Mouse (Mus musculus): ENCODE measurements at regions not wholly inside any gene's neighbourhood (a gene's known extent, or its start where the extent isn't known, plus 50 kb on each side); places are given as distances from the start of the nearest gene placed in this dataset.
A peak's percentile ranks its signal among the peaks of the same experiment; 100 is the strongest.

GRCm38 (mm10) chr15:88214286-88214685 lies 385.8 kb upstream of the Zdhhc25 start:
- DNase-seq, result no peak

GRCm38 (mm10) chr15:88229456-88229855 lies 370.6 kb upstream of the Zdhhc25 start:
- DNase-seq, result no peak

DNA sequence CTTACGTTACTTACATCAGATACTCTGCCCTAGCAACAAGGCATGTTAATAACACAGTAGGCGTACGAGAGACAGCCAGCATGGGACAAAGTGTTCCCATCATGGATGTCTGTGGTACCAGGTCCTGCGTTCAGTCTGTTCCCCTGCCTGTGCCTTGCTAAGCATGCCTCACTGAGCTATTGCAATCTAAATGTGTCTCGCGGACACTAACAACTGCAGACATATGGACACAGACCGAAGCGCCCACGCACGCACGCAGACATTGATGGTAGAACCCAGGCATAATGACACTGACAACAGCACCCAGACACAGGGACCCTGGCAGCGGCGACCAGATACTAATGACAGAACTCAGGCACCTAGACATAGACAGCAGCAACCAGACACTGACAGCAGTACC lies 355.5 kb upstream of the Zdhhc25 start:
- DNase-seq, result peak; percentile 9

DNA sequence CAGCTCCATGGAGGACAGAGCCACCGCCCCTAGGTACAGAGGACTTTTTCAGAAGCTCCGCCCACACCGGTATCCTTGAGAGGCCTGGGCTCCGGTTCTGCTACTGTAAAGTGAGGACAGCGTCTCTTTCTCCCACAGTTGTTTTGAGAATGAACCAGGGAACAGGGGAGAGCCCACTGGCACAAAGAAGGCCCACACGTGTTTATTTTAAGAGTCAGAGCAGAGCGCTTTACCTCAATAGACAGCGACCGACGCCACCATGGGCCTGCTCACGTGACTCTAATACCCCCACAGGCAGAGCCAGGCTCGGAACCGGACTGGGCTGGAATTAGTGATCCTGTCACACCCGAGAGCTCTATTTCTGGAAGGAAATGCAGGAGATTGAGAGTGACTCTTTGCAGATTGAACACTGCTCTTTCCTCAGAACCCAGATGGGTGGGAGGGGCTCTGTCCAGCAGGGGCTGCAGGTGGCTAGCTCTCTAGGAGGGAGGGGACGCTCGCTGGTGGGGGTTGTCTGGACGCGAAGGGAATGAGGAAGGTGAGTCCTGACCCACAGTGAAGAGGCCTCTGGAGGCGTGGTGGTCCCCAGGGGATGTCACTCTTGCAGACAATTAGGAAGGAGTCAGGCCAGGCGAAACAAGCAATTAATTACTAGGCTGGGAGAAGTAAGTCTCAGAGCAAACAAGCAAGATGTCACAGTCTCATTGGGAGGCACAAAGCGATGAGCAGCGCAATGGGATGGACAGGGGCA lies 354.4 kb upstream of the Zdhhc25 start:
- peak; percentile 15 for DNase-seq

DNA sequence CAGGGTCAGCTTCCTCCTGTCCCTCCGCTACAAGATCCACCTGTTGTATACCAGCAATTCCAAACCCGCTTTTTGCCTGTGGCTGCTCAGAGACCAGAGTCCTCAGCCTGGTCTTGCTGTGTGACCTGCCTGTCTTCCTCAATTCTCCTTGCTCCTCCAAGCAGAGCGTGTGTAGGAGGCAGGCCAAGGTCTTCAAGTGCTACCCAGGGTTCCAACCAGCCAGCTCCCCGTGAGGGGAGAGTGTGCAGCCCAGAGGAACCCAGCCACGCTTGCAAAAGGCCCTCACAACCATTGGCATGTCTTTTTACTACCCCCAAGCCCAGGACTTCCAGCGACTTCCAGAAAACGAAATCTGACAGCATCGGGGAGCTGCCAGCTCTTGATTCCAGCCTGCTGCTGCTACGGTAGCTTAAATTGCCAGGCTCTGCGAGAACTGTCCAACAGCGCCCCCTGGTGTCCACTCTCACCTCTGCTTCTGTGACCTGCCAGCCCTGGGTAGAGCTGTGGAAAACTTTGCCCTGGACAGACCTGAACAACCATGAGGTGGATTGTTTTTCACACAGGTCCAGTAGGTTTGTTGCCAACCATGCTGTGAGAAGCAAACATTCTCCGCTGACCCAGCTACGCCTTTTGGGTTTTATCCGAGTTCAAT lies 352.0 kb upstream of the Zdhhc25 start:
- DNase-seq, result peak; percentile 95

- no peak for DNase-seq
Observed at GRCm38 (mm10) chr15:88288051-88288450, 312.1 kb upstream of the Zdhhc25 start.

DNA sequence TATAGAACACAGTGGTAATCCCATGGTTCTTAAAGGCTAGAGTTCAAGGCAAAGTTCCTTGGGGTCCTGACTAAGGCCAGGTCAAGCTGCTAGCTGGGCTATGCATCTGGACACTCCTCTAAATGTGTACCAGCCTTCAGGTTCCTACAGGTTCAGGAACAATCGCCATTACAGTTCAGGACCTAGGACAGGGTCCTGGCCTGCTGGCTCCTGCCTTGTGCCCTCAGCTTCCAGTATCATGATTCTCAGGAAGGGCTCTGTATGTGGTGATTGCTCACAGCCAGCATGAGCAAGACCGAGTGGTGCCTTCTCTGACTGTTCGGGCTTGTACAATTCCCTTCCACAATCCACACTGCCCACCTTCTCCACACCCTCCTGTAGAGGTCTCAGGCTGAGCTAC lies 311.4 kb upstream of the Zdhhc25 start:
- DNase-seq, result no peak

DNA sequence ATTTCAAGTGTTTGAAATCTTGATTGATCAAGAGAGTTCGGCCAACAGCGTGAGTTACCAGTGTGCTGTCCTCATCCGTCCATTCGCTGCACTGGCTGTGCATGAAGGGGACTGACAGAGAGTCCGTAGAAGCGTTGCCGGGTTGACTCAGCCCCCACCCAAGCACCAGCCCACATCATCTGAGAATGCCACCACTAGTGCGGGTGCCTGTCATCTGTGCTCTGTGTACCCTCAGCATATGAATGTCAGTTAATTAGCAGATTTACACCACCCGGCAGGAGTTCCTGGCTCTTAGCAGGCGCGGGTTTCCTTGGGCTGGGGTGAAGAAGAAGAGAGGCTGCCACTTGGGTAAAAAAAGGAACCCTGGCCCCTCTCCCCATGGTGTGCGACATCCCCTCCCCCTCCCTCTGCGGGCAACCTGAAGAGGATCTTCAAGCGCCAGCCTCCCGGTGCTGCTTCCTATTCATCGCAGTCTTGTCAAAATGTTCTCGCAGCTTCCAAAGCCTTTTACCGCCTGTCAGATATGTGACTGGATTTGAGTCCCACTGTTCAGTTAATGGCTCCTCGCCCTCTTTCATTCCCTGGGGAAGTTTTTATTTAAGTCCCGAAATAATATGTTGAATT lies 309.2 kb upstream of the Zdhhc25 start:
- no peak for DNase-seq

DNA sequence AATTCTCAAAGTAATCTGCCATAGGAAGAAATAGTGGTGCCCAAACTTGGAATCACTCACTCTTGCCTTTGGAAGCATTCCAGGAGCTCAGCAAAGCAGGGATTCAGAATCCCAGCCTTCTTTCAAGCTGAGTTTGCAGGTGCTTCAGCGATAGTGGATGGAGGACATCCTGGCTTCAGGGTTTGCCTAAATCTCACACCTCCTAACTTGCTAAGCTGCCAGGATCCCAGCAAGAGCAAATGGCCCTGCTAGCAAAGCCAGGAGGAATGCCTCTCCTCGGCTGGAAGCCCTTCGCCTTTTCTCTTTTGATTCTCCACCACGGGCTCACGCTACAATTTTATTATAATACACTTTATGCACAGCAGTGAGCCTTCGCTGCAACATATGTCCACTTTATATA lies 301.0 kb upstream of the Zdhhc25 start:
- no peak for DNase-seq

GRCm38 (mm10) chr15:88311158-88311557 lies 288.9 kb upstream of the Zdhhc25 start:
- no peak for DNase-seq

DNA sequence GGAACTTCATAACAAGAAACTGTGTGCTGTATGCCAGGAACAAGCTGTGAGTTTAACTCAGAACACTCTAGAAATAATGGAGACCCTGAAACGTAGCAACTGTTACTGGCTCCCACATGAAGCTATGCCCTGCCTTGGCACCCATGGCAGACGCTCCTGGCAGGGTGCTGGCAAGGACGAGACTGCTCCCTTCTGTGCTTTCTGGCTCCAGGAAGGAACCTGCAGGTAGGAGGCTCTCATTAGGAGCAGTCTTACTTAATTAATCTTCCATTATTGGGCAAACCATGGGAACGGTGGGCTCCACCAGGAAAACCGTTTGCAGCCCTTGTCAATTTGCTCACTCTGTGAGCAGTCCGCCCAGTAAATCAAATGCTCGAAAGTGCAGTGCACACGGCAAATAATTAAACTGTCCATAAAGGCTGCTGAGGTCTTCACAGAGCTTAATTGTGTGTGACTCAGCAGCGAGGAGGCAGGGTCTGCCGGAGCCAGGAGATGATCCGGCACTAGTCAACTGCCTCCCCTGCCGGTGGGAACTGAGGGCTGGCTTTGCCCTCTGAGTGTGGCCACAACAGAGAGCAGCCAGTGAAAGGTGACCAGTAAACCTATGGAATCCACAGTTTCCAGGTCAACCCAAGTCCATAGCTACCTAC lies 285.2 kb upstream of the Zdhhc25 start:
- DNase-seq, result no peak

DNA sequence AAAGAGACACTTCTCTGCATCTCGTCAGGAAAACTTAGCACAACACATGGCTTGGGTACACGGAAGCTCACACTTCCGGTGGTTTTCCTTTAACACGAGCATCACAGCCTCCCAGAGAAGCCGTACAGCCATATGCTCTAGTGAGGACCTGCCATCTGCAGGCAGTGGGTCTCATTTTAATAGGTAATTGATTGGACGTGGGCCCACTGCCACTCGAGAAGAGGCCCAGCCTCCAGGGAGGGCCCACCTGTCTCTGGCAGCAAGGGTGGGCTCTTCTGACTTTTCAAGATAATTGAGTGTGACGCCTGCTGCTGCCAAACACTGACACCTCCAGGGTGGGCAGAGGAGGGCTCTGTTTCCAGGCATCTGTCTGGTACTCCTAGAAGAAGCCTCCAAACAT lies 282.1 kb upstream of the Zdhhc25 start:
- DNase-seq, result no peak

DNA sequence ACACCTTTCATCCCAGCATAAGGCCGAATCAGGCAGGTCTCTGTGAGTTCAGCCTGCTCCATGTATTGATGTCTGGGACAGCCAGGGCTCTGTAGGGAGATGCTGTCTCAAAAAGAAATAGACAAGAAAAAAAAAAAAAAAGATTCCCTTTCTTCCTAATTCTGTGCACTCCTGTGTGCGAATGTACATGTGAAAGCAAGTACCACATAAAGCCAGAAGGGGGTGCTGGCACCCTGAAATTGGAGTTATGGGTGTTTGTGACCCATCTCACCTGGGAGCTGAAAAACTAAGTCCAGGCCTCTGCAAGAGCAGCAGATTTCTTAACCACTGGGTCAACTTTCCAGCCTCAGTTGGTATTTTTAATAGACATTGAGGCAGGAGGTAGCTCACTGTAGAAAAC lies 280.6 kb upstream of the Zdhhc25 start:
- DNase-seq, result no peak

DNA sequence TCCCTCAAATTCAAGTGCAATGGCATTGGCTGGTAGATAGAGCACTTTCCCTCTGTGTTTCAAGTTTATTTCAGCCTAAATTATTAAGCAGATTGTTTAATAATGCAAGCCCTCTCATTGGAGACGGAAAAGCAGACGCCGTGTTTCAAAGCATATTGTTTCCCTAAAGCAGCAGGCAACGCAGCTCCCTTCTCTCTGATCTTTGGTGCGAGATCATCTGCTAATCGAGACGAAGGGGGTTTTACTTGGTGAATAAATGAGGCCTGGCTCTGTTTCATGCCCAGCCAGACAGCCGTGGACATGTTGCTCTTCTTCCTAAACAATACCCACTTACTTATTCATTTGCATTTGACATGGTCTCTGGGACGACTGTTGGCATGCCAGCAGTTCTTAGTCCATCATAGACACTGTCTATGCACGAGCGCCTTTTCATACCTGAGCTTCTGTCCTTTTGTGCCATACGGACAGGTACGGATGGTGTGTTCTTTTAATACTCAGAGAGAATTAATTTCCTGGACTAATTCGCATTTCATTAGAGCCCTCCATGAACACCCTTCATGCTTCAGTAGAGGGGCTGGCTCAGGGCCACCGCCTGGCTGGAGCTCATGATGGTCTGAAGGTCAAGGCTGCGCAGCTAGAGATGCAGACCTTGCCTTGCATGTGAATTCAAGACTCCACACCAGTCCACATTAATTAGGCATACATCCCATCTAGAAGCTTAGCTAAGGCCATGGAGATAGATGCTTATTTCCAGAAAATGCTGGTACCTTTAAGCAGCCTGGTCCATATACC lies 276.3 kb upstream of the Zdhhc25 start:
- DNase-seq, result no peak

GRCm38 (mm10) chr15:88325108-88325507 lies 275.0 kb upstream of the Zdhhc25 start:
- DNase-seq, result no peak

DNA sequence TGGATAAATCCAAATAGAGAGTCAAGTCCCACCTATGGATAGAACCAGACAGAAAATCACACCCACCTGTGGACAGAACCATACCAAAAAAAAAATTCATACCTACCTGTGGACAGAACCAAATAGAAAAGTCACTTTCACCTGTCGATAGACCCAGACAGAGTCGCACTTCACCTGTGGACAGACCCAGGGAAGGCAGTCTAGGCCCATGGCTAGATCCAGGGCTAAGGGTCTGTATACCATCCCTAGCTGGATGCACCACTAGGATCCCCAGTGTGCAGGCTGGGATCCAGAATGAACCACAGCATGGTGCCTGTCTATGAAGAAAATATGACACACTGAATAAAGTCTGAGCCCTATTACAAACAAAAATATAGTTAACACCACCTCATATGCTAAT lies 246.9 kb upstream of the Zdhhc25 start:
- DNase-seq, result no peak

DNA sequence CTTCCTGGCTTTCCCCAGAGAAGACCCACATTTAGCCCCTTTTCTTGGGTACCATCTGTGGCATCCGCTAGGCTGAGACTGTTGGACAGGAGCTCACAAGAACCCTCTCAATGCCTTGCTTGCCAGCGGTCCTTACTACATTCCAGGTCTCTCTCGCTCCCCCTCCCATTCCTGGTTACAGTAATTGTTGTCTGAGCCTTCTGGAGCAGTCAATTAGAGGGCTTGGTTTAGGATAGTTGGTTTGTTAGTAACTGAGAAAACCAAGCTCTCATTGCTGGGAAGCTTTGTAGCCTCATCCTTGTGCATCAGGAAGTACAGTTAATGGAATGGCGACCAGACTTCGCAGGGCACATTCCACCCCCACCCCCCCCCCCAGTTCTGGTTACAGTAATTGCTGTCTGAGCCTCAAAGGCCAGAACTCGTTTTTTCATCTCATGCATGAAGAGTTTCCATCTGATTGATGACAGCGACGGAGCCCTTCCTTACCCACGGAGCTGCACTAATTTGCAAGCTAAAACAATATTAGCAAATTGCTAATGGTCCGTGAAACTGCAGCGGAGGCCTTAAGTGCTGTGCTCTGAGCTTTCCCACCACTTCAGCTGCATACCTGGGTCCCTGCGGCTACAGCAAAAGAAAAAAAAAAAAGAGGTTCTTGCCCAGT lies 239.6 kb upstream of the Zdhhc25 start:
- no peak for DNase-seq

DNA sequence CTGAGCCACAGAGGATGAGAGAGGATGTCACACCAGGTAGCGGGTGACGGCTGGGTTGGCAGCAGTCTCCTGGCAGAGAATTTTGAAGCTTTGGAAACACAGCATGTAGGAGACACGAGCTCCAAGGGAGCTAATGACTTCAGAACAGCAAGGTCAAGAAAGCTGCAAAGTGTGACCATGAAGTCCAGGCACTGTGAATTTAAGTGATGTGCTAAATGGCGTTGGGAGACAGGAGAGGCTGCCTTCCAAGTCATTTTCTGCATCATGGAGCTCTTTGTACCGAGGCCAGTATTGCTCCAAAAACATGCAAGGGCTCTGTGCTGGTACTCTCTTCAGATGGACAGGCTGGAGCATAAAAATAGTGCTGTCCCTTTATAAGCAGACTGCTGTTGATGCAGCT lies 238.8 kb upstream of the Zdhhc25 start:
- no peak for DNase-seq

DNA sequence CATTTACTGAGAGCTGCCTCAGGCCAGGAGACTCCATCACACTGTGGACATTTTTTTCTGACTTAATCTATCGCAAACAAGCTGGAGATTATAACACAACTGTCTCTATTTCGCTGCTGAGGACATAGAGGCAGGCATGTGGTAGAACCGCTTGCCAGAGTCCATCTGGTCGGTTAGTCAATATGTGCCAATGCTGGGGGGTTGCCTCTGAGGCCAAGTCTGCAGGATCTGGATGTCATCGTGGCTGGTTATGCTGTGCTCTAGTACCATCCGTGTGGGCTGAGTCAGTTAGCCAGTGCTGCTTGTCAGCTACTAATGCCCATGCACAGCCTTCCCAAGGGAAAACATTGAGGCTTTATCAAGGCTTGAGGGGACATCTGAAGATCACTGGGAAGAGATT lies 237.1 kb upstream of the Zdhhc25 start:
- no peak for DNase-seq

DNA sequence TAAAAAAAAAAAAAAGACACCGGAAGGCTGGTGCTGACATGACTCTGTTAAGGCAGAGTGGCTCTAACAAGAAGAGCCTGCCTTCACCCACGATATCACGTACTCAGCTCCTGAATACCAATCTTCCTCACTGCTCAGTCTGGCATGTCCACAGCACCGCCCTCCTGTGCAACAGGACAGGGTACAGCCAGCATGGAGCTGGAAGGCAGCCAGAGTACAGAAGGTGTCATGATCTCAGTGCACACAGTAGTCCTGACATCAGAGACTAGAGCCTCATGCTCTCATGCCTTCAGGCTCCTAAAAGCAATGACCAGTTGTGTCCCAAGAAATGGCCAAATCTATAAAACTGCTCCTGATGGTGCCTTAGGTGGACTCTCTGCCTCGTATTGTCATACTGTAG lies 229.7 kb upstream of the Zdhhc25 start:
- no peak for DNase-seq

GRCm38 (mm10) chr15:88372039-88372438 lies 228.1 kb upstream of the Zdhhc25 start:
- peak; percentile 16 for DNase-seq

- no peak for DNase-seq
Observed at GRCm38 (mm10) chr15:88373923-88374322, 226.2 kb upstream of the Zdhhc25 start.
